Mouse (Mus musculus): Measurements from ENCODE around the gene Cpe. TPM values are rescaled to one million over a fixed set of nuclear protein-coding genes. Genes with fewer than 3 reads are reported as not detected.

The Cpe gene
- polyA plus RNA-seq, 1 experiment from 2014 or later, result 260 TPM

GRCm38 (mm10) chr8:64606015-64606414 lies 86.8 kb downstream of the Cpe start:
- Histone ChIP-seq H3K36me3 (ENCODE audit: control insufficient read depth, insufficient read depth, low read length) (peaks cover 3% of the 10 kb centered on the region; the same call in 1 of the 2 replicates), H3K4me3 (ENCODE audit: low read depth, low read length) (no peak overlapping the region), H3K27me3 (ENCODE audit: control insufficient read depth, insufficient read depth, low read length) (no peaks in the 10 kb centered on the region), H3K4me1 (replicated peaks; ENCODE audit: control insufficient read depth, insufficient read depth, low read length) (no peaks in the 10 kb centered on the region), H3K27ac (ENCODE audit: low read depth, low read length) (no peak overlapping the region), H3K9ac (ENCODE audit: low read length) (no peak overlapping the region), H3K4me2 (ENCODE audit: low read depth, low read length, severe bottlenecking) (no peak overlapping the region), H3K9me3 (ENCODE audit: control insufficient read depth, low read length) (no peaks in the 10 kb centered on the region)
- 91% methylated on average over 5 of the region's 5 CpGs for WGBS
- DNase-seq (ENCODE audit: low spot score) (no peak), ATAC-seq (replicated peaks; ENCODE audit: low FRiP score) (no peak)

DNA sequence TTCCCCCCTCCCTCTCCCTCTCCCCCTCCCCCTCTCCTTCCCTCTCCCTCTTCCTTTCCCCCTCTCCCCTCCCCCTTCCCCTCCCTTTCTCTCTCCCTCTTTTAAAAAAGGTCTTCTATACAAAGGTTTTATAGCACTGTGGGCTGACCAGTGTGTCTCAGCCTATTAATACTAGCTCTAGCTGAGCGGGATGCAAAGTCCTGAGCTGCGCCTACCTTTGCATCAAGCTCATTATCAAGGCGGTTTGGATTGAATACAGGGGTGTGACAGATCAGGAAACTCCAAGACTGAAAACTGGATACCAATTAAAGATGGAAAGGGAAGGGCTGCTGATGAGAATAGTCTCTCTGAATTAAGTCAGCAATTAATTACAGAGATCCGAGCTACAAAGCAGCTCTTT lies 94.6 kb downstream of the Cpe start:
- no peak overlapping the region for H3K9ac ChIP-seq (ENCODE audit: low read length)
- ATAC-seq (replicated peaks; ENCODE audit: low FRiP score), result peak; percentile 78

DNA sequence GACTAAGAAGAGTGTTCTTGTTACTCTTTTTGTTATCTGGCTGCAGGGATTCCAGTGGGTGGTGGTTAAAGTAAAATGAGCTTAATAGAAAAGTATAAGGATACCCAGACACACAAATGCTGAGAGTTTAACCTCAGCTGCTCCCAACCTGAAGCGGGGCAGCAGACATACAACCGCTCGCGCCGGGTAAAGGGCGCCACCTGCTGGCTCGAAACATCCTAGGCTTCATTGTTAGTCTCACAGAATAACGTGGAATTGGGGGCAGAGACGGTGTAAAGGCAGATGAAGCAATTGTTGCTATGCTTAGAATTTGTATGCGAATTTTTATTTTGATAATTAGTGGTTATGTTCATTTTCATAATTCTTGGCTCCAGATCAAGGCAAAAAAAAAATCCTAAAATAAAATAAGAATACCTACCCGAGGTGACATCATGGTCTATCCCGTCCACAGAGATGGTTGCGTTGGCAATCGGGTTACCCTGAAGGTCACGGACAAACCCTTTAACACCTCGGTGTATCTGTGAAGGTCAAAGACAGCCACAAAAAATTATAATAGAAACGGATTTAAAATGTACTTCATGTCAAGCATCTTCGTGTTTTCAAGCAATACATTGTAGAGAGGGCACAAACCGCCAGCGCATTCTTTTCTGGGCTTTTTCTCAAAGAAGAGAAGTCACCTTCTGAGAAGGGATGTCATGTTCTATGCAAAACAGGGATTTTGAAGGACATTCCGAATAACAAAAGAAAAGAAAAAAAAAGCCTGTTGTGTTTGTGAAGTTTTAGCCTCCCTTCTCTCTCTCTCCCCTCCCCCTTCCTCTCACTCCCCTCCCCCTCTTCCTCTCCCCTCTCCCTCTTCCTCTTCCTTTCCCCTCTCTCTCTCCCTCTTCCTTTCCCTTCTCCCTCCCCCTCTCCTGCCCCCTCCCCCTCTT lies 95.5 kb downstream of the Cpe start:
- H3K27ac ChIP-seq (ENCODE audit: low read depth, low read length), result no peak overlapping the region
- H3K4me2 ChIP-seq (ENCODE audit: low read depth, low read length, severe bottlenecking), result no peak overlapping the region
- H3K9ac ChIP-seq (ENCODE audit: low read length), result no peak overlapping the region
- no peak overlapping the region for H3K4me3 ChIP-seq (ENCODE audit: low read depth, low read length)
- 47% methylated on average over 21 of the region's 21 CpGs for WGBS
- H3K27me3 ChIP-seq (ENCODE audit: control insufficient read depth, insufficient read depth, low read length), result no peaks in the 10 kb centered on the region
- no peaks in the 10 kb centered on the region for H3K4me1 ChIP-seq (replicated peaks; ENCODE audit: control insufficient read depth, insufficient read depth, low read length)
- ATAC-seq (replicated peaks; ENCODE audit: low FRiP score) (peak; percentile 60; the same call in 1 of the 2 replicates), DNase-seq (ENCODE audit: low spot score) (peak; percentile 80)
- no peaks in the 10 kb centered on the region for H3K36me3 ChIP-seq (ENCODE audit: control insufficient read depth, insufficient read depth, low read length)
- no peaks in the 10 kb centered on the region for H3K9me3 ChIP-seq (ENCODE audit: control insufficient read depth, low read length)

More for the DNA sequence above, 94.6 kb downstream of the Cpe start:
- H3K27me3 ChIP-seq (ENCODE audit: control insufficient read depth, insufficient read depth, low read length), result no peaks in the 10 kb centered on the region
- no peak overlapping the region for H3K27ac ChIP-seq (ENCODE audit: low read depth, low read length)
- no peak overlapping the region for H3K4me2 ChIP-seq (ENCODE audit: low read depth, low read length, severe bottlenecking)
- DNase-seq (ENCODE audit: low spot score), result no peak
- WGBS, result 56% methylated on average over 4 of the region's 4 CpGs
- H3K4me1 ChIP-seq (replicated peaks; ENCODE audit: control insufficient read depth, insufficient read depth, low read length), result no peaks in the 10 kb centered on the region
- no peak overlapping the region for H3K4me3 ChIP-seq (ENCODE audit: low read depth, low read length)
- H3K9me3 ChIP-seq (ENCODE audit: control insufficient read depth, low read length), result no peaks in the 10 kb centered on the region
- H3K36me3 ChIP-seq (ENCODE audit: control insufficient read depth, insufficient read depth, low read length), result no peaks in the 10 kb centered on the region

DNA sequence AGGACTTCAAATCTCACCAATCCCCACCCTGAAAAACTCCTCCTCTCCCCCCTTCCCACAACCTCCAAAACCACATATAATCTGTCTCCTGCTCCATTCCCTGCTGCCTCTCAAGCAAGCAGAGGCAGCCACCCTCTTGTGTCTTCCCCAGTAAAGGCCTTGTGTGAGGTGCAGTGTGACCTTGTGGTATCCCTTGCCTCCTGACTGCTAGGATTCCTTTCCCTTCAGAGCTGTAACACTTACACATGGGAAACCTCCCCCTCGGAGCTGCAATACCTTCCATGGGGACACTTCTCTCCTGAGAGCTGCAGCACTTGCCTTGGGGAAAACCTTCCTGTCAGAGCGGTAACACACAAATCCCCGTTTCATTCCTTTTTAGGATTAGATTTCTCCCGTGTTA lies 96.5 kb downstream of the Cpe start:
- no peaks in the 10 kb centered on the region for H3K9me3 ChIP-seq (ENCODE audit: control insufficient read depth, low read length)
- WGBS, result 82% methylated on average over 4 of the region's 4 CpGs
- H3K9ac ChIP-seq (ENCODE audit: low read length), result no peak overlapping the region
- H3K4me3 ChIP-seq (ENCODE audit: low read depth, low read length), result no peak overlapping the region
- DNase-seq (ENCODE audit: low spot score), result no peak
- H3K4me2 ChIP-seq (ENCODE audit: low read depth, low read length, severe bottlenecking), result no peak overlapping the region
- no peaks in the 10 kb centered on the region for H3K27me3 ChIP-seq (ENCODE audit: control insufficient read depth, insufficient read depth, low read length)
- H3K27ac ChIP-seq (ENCODE audit: low read depth, low read length), result no peak overlapping the region
- no peak for ATAC-seq (replicated peaks; ENCODE audit: low FRiP score)
- no peaks in the 10 kb centered on the region for H3K36me3 ChIP-seq (ENCODE audit: control insufficient read depth, insufficient read depth, low read length)
- H3K4me1 ChIP-seq (replicated peaks; ENCODE audit: control insufficient read depth, insufficient read depth, low read length), result no peaks in the 10 kb centered on the region

GRCm38 (mm10) chr8:64590456-64590855 lies 102.4 kb downstream of the Cpe start:
- no peak overlapping the region for H3K9ac ChIP-seq (ENCODE audit: low read length)
- H3K4me2 ChIP-seq (ENCODE audit: low read depth, low read length, severe bottlenecking), result no peak overlapping the region
- DNase-seq (ENCODE audit: low spot score) (no peak), ATAC-seq (replicated peaks; ENCODE audit: low FRiP score) (no peak)
- no peaks in the 10 kb centered on the region for H3K27me3 ChIP-seq (ENCODE audit: control insufficient read depth, insufficient read depth, low read length)
- no peaks in the 10 kb centered on the region for H3K4me1 ChIP-seq (replicated peaks; ENCODE audit: control insufficient read depth, insufficient read depth, low read length)
- H3K9me3 ChIP-seq (ENCODE audit: control insufficient read depth, low read length), result no peaks in the 10 kb centered on the region
- WGBS, result 90% methylated on average over 1 of the region's 1 CpGs
- H3K36me3 ChIP-seq (ENCODE audit: control insufficient read depth, insufficient read depth, low read length), result no peaks in the 10 kb centered on the region
- no peak overlapping the region for H3K27ac ChIP-seq (ENCODE audit: low read depth, low read length)
- no peak overlapping the region for H3K4me3 ChIP-seq (ENCODE audit: low read depth, low read length)

DNA sequence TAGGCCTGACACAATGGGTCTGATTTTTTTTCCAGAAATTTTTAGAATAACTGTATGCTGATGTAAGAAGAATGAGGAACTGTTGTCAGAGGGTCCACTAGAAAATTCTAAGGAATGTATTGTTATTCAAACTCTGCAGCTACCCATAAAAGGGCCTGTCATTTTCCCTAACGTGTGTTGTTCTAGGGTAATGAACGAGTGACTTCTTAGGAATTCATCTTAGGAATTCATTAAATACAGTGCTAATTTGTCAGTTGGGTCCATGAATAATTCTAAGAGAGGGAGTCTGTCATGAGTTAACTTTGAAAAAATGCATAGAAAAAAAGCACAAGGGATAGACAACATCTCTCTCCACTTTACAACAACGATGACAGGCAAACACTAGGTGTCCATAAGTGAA lies 110.0 kb downstream of the Cpe start:
- 61% methylated on average over 3 of the region's 3 CpGs for WGBS
- 0 out of 2 replicates have a peak, but pooled peaks have one; percentile 28 for ATAC-seq (replicated peaks; ENCODE audit: low FRiP score)
- no peak for DNase-seq (ENCODE audit: low spot score)
- H3K27me3 ChIP-seq (ENCODE audit: control insufficient read depth, insufficient read depth, low read length), result no peaks in the 10 kb centered on the region
- no peak overlapping the region for H3K27ac ChIP-seq (ENCODE audit: low read depth, low read length)
- H3K4me3 ChIP-seq (ENCODE audit: low read depth, low read length), result no peak overlapping the region
- H3K9me3 ChIP-seq (ENCODE audit: control insufficient read depth, low read length), result no peaks in the 10 kb centered on the region
- no peaks in the 10 kb centered on the region for H3K4me1 ChIP-seq (replicated peaks; ENCODE audit: control insufficient read depth, insufficient read depth, low read length)
- H3K36me3 ChIP-seq (ENCODE audit: control insufficient read depth, insufficient read depth, low read length), result no peaks in the 10 kb centered on the region
- no peak overlapping the region for H3K4me2 ChIP-seq (ENCODE audit: low read depth, low read length, severe bottlenecking)
- H3K9ac ChIP-seq (ENCODE audit: low read length), result no peak overlapping the region

- Histone ChIP-seq H3K4me2 (ENCODE audit: low read depth, low read length, severe bottlenecking) (no peak overlapping the region), H3K4me1 (replicated peaks; ENCODE audit: control insufficient read depth, insufficient read depth, low read length) (no peaks in the 10 kb centered on the region), H3K36me3 (ENCODE audit: control insufficient read depth, insufficient read depth, low read length) (no peaks in the 10 kb centered on the region), H3K9ac (ENCODE audit: low read length) (no peak overlapping the region), H3K27me3 (ENCODE audit: control insufficient read depth, insufficient read depth, low read length) (no peaks in the 10 kb centered on the region), H3K4me3 (ENCODE audit: low read depth, low read length) (no peak overlapping the region), H3K27ac (ENCODE audit: low read depth, low read length) (no peak overlapping the region), H3K9me3 (ENCODE audit: control insufficient read depth, low read length) (no peaks in the 10 kb centered on the region)
- 83% methylated on average over 8 of the region's 8 CpGs for WGBS
- DNase-seq (ENCODE audit: low spot score) (no peak), ATAC-seq (replicated peaks; ENCODE audit: low FRiP score) (no peak)
These were observed 114.6 kb downstream of the Cpe start for GRCm38 (mm10) chr8:64578221-64578620.

- ATAC-seq (replicated peaks; ENCODE audit: low FRiP score), result no peak
These were observed 117.9 kb downstream of the Cpe start for GRCm38 (mm10) chr8:64575001-64575400.

More at GRCm38 (mm10) chr8:64575001-64575400, 117.9 kb downstream of the Cpe start:
- no peak overlapping the region for H3K4me3 ChIP-seq (ENCODE audit: low read depth, low read length)
- no peak overlapping the region for H3K27ac ChIP-seq (ENCODE audit: low read depth, low read length)
- WGBS, result 87% methylated on average over 9 of the region's 9 CpGs
- H3K4me1 ChIP-seq (replicated peaks; ENCODE audit: control insufficient read depth, insufficient read depth, low read length), result no peaks in the 10 kb centered on the region
- H3K36me3 ChIP-seq (ENCODE audit: control insufficient read depth, insufficient read depth, low read length), result no peaks in the 10 kb centered on the region
- no peaks in the 10 kb centered on the region for H3K27me3 ChIP-seq (ENCODE audit: control insufficient read depth, insufficient read depth, low read length)
- H3K9me3 ChIP-seq (ENCODE audit: control insufficient read depth, low read length), result no peaks in the 10 kb centered on the region
- H3K4me2 ChIP-seq (ENCODE audit: low read depth, low read length, severe bottlenecking), result no peak overlapping the region
- no peak overlapping the region for H3K9ac ChIP-seq (ENCODE audit: low read length)
- no peak for DNase-seq (ENCODE audit: low spot score)

Measured in forebrain, embryonic 11.5 days (tissue).